Mouse (Mus musculus) lung, postnatal 10 days (tissue): Measurements from ENCODE around the gene Car5b.

Experiments used
- DNase-seq: peaks from one replicate; pipeline ENCODE4 v3.0.0; 2021

Gene Car5b

DNA sequence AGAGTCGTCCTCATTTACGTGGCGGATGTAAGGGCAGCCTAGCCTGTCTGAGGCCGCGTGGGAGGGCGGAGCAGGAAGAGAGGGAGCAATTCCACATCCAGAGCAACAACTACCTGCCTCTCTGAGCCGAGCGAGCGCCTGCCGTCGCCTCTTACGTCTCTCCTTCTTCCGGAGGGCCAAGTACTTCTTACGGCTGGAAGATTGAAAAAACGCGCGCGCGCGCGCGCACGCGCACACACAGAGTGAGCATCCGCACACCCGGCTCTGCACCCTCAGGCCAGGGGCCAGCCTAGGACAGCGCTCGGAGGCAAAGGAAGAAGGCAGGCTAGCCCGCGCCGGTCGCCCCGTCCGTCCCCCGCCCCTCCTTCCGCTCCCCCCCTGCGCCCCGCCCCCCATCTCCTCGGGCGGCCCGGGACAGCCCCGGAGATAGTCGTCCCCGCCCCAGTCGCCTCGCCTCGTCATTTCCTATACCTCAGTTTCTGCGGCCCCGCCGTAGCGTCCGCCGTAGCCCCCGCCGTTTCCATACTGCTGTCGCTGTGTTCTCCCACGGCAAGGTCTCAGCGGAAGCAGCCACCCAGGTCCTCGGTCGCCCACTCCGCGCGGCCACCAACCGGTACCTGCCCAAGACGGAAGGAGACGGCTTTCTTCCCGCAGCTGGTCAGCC lies 69.9 kb downstream of the Car5b start:
- peak; percentile 80 for DNase-seq

DNA sequence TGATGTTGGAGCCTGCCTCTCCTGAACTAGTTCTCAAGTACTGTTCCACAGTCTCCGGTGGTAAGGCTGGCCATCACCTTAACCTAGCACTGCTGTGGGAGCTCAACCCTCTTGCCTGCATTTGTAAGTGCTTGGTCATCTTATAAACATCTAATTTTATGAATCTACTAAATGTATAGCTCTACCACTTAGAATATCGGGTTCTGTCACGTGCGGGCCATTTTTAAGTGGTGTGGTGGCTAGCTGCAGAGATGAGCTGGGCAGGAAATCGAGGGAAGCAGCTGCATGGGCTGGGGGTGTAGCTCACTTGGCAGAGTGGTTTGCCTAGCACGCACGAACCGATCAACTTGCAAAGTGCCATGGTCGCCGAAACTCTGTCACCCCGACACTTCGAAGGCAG lies 70.4 kb downstream of the Car5b start:
- no peak for DNase-seq

DNA sequence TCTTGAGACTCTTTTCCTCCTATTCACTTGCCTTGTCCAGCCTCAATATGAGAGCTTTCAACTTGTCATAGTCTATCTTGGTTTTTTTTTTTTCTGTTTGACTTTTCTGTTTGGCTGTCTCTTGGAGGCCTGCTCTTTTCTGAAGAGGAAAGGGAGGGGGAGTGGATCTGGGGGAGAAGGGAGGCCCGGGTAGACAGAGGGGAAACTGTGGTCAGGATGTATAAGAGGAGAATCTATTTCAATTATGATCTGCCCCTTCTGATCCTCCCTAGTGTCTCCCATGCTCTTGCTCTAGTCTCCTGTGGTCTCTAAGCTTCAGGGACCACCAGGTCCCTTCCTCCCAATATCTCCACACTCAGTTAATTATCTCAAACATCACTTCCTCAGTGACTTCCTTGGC lies 76.2 kb downstream of the Car5b start:
- no peak for DNase-seq

DNA sequence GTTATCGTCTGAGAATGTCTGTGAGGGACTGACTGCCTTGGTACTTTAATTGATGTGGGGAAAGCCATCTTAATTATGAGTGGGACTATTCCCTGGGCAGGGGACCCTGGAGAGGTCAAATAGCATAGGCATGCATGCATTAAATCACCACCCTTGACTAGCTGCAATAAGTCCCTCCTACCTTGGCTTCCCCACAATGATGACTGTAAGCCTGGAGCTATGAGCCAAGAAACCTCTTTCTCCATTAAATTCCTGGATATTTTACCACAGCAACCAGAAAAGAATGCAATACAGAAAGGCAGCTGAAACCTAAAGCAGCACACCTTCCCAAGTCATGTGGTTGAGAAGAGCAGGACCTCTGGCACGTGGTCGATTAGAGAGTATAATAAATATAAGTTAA lies 83.4 kb downstream of the Car5b start:
- DNase-seq: no peak

DNA sequence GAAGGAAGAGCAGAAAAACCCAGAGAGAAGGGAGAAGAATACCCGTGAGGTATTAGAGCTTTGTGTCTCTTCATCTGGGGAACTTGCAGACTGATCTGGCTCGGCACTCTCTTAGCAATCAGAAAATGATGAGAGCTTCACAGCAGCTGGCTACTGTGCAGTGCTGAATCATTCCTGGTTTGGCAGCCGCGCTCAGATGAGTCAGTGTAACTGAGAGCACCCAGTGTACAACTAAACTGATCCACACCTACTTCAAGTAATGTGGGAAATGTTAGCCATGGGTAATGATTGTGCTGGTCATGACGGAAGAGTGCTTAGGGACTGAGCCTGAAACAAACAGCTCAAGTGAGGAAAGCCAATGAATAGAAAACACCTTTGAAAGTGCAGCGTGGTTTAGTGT lies 89.2 kb downstream of the Car5b start:
- DNase-seq: no peak

DNA sequence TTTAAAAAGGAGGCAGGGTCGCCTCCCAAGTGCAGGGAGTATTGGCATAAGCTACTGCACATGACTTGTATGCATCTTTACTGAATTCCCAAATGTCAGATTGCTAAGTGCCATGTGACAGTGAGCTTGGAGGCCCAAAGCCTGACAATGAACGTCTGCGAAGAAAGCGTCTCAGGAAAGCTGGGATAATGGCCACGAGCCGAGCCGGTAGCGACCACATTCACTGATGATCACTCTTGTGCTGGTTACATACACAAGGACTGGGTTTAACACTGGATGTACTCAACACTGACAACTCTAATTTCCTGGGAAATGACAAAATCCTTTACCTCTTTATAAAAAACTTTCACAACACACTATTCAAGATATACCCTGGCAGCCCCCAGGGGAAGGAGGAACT lies 93.1 kb downstream of the Car5b start:
- DNase-seq: no peak

DNA sequence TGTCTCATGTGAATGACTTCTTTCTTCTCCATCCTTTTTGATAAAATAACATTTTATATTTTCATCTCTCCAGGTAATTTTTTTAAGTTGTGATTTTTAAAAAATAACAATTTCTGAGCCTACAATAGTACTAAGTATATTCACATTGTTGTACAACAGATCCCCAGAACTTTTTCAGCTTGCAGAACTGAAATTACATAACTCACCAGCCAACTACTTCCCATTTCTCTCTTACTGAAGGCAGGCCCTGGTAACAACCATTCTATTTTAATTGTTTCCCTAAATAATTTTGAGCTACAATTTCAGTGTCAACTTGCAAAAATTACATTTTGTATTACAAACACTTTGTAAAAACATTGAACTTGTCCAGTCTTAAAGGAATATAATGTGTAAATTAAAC lies 98.2 kb downstream of the Car5b start:
- DNase-seq: no peak
